Mouse (Mus musculus): ENCODE data around the gene Tmem128. TPM values are rescaled to one million over a fixed set of nuclear protein-coding genes. Genes with fewer than 3 reads are reported as not detected.

Gene Tmem128
- total and polyA plus RNA-seq, 3 experiments: 11.7 to 16.5 (median 12.2) TPM

- intact Hi-C loops (cut with DNase I): no loop called here
- 85% methylated on average over 4 of the region's 4 CpGs for WGBS
- no peak overlapping the region for H3K4me3 ChIP-seq
- no peak overlapping the region for H3K27ac ChIP-seq
- H3K27me3 ChIP-seq (ENCODE audit: control insufficient read depth, insufficient read depth, low read length): peaks cover 17% of the 10 kb centered on the region
- no peak for DNase-seq
- TF ChIP-seq POLR2A (IDR thresholded peaks at IDR 0.05; ENCODE audit: insufficient read depth, low read depth, low read length): no peak
- no peak for TF ChIP-seq CTCF (IDR thresholded peaks at IDR 0.05)
- no peak for TF ChIP-seq EP300 (IDR thresholded peaks at IDR 0.05; ENCODE audit: insufficient read depth, low read depth, low read length)
- H3K4me1 ChIP-seq (ENCODE audit: control insufficient read depth, insufficient read depth, low read length): no peaks in the 10 kb centered on the region
- H3K9ac ChIP-seq (ENCODE audit: low read depth, low read length): no peak overlapping the region
- no peaks in the 10 kb centered on the region for H3K79me2 ChIP-seq (replicated peaks; ENCODE audit: control insufficient read depth, insufficient read depth, low read length)
- H3K36me3 ChIP-seq (ENCODE audit: control insufficient read depth, insufficient read depth, low read length): no peaks in the 10 kb centered on the region; the same call in 1 of the 2 replicates
Measured at GRCm38 (mm10) chr5:38273831-38274230, 13.8 kb downstream of the Tmem128 start.

- Histone ChIP-seq H3K4me3 (no peak within 1 kb of the TSS), H3K79me2 (replicated peaks; ENCODE audit: control insufficient read depth, insufficient read depth, low read length) (no peaks in the 10 kb centered on the region), H3K9ac (ENCODE audit: low read depth, low read length) (no peak within 1 kb of the TSS), H3K4me1 (ENCODE audit: control insufficient read depth, insufficient read depth, low read length) (no peaks in the 10 kb centered on the region), H3K27me3 (ENCODE audit: control insufficient read depth, insufficient read depth, low read length) (peaks cover 17% of the 10 kb centered on the region), H3K27ac (no peak within 1 kb of the TSS), H3K36me3 (ENCODE audit: control insufficient read depth, insufficient read depth, low read length) (no peaks in the 10 kb centered on the region)
- intact Hi-C loops (cut with DNase I): no loop called here
- no peak for DNase-seq
- TF ChIP-seq POLR2A (IDR thresholded peaks at IDR 0.05; ENCODE audit: insufficient read depth, low read depth, low read length): no peak
- no peak for TF ChIP-seq EP300 (IDR thresholded peaks at IDR 0.05; ENCODE audit: insufficient read depth, low read depth, low read length)
- TF ChIP-seq CTCF (IDR thresholded peaks at IDR 0.05): no peak
- 9% methylated on average over 4 of the region's 4 CpGs for WGBS
Measured at GRCm38 (mm10) chr5:38275771-38276170, 15.8 kb downstream of the Tmem128 start, which contains the start of gene Otop1. Gene Otop1 (plus strand): TSS chr5:38275972.

GRCm38 (mm10) chr5:38276451-38276850, 16.5 kb downstream of the Tmem128 start:
- H3K9ac ChIP-seq (ENCODE audit: low read depth, low read length): no peak overlapping the region
- H3K27me3 ChIP-seq (ENCODE audit: control insufficient read depth, insufficient read depth, low read length): peaks cover 17% of the 10 kb centered on the region
- no peak overlapping the region for H3K4me3 ChIP-seq
- intact Hi-C loops (cut with DNase I): no loop called here
- no peaks in the 10 kb centered on the region for H3K36me3 ChIP-seq (ENCODE audit: control insufficient read depth, insufficient read depth, low read length)
- no peaks in the 10 kb centered on the region for H3K79me2 ChIP-seq (replicated peaks; ENCODE audit: control insufficient read depth, insufficient read depth, low read length)
- no peak for DNase-seq
- no peak for TF ChIP-seq CTCF (IDR thresholded peaks at IDR 0.05)
- TF ChIP-seq POLR2A (IDR thresholded peaks at IDR 0.05; ENCODE audit: insufficient read depth, low read depth, low read length): no peak
- no peak for TF ChIP-seq EP300 (IDR thresholded peaks at IDR 0.05; ENCODE audit: insufficient read depth, low read depth, low read length)
- H3K4me1 ChIP-seq (ENCODE audit: control insufficient read depth, insufficient read depth, low read length): no peaks in the 10 kb centered on the region
- WGBS: 2% methylated on average over 19 of the region's 19 CpGs
- no peak overlapping the region for H3K27ac ChIP-seq

GRCm38 (mm10) chr5:38277098-38277866, 17.3 kb downstream of the Tmem128 start:
- WGBS: 1% methylated on average over 65 of the region's 65 CpGs
- H3K79me2 ChIP-seq (replicated peaks; ENCODE audit: control insufficient read depth, insufficient read depth, low read length): no peaks in the 10 kb centered on the region
- H3K27me3 ChIP-seq (ENCODE audit: control insufficient read depth, insufficient read depth, low read length): peaks cover 17% of the 10 kb centered on the region

GRCm38 (mm10) chr5:38277936-38278600, 18.1 kb downstream of the Tmem128 start:
- peaks cover 17% of the 10 kb centered on the region for H3K27me3 ChIP-seq (ENCODE audit: control insufficient read depth, insufficient read depth, low read length)
- H3K79me2 ChIP-seq (replicated peaks; ENCODE audit: control insufficient read depth, insufficient read depth, low read length): no peaks in the 10 kb centered on the region
- TF ChIP-seq CTCF (IDR thresholded peaks at IDR 0.05) (no peak), EP300 (IDR thresholded peaks at IDR 0.05; ENCODE audit: insufficient read depth, low read depth, low read length) (no peak), POLR2A (IDR thresholded peaks at IDR 0.05; ENCODE audit: insufficient read depth, low read depth, low read length) (no peak)
- no peak for DNase-seq
- no peak overlapping the region for H3K4me3 ChIP-seq
- no peaks in the 10 kb centered on the region for H3K4me1 ChIP-seq (ENCODE audit: control insufficient read depth, insufficient read depth, low read length)
- intact Hi-C loops (cut with DNase I): no loop called here
- 16% methylated on average over 12 of the region's 12 CpGs for WGBS
- no peak overlapping the region for H3K9ac ChIP-seq (ENCODE audit: low read depth, low read length)
- H3K36me3 ChIP-seq (ENCODE audit: control insufficient read depth, insufficient read depth, low read length): no peaks in the 10 kb centered on the region
- H3K27ac ChIP-seq: no peak overlapping the region

More at GRCm38 (mm10) chr5:38277098-38277866, 17.3 kb downstream of the Tmem128 start:
- Histone ChIP-seq H3K9ac (ENCODE audit: low read depth, low read length) (no peak overlapping the region), H3K4me1 (ENCODE audit: control insufficient read depth, insufficient read depth, low read length) (no peaks in the 10 kb centered on the region), H3K4me3 (no peak overlapping the region), H3K27ac (no peak overlapping the region), H3K36me3 (ENCODE audit: control insufficient read depth, insufficient read depth, low read length) (no peaks in the 10 kb centered on the region)
- no peak for TF ChIP-seq EP300 (IDR thresholded peaks at IDR 0.05; ENCODE audit: insufficient read depth, low read depth, low read length)
- TF ChIP-seq CTCF (IDR thresholded peaks at IDR 0.05): no peak
- no peak for DNase-seq
- intact Hi-C loops (cut with DNase I): no loop called here

- Histone ChIP-seq H3K9ac (ENCODE audit: low read depth, low read length) (no peak overlapping the region), H3K27me3 (ENCODE audit: control insufficient read depth, insufficient read depth, low read length) (peaks cover 15% of the 10 kb centered on the region), H3K36me3 (ENCODE audit: control insufficient read depth, insufficient read depth, low read length) (no peaks in the 10 kb centered on the region), H3K4me3 (no peak overlapping the region), H3K27ac (no peak overlapping the region), H3K4me1 (ENCODE audit: control insufficient read depth, insufficient read depth, low read length) (no peaks in the 10 kb centered on the region), H3K79me2 (replicated peaks; ENCODE audit: control insufficient read depth, insufficient read depth, low read length) (no peaks in the 10 kb centered on the region)
- no peak for DNase-seq
- 31% methylated on average over 1 of the region's 1 CpGs for WGBS
- no peak for TF ChIP-seq EP300 (IDR thresholded peaks at IDR 0.05; ENCODE audit: insufficient read depth, low read depth, low read length)
- intact Hi-C loops (cut with DNase I): no loop called here
Measured at GRCm38 (mm10) chr5:38280075-38280474, 20.1 kb downstream of the Tmem128 start.
